Comparison of ENCODE assay signal across 10 mouse cellular contexts in genomic region chr9:56572534-56573479, GRCm38 (mm10).
DNase-seq lines count a peak whose midpoint lies in the region; ATAC-seq and TF ChIP-seq lines count a peak whose summit lies in the region.
"Had no signal": no experiment of that assay in that cellular context is flagged by ENCODE, and none has a peak within 500 bp of the region (broad histone marks: within the 10 kb centered on the region; RNA-seq: fewer than 3 reads in every experiment).

No protein-coding gene starts in this region.

- TF ChIP-seq POLR2A in brain, embryonic 14.5 days (IDR thresholded peaks at IDR 0.05; ENCODE audit: borderline replicate concordance, extremely low read depth, insufficient read depth, insufficient read length, poor library complexity, severe bottlenecking) = no peak

- H3K4me1 ChIP-seq in hindbrain, embryonic 13.5 days (replicated peaks) = peaks cover 18% of the 10 kb centered on the region
- peaks cover 9% of the 10 kb centered on the region; the same call in 1 of the 2 replicates for H3K4me1 ChIP-seq in midbrain, embryonic 16.5 days (ENCODE audit: control insufficient read depth, insufficient read depth, low read length)

- no peaks in the 10 kb centered on the region for H3K36me3 ChIP-seq in hindbrain, embryonic 13.5 days
- H3K36me3 ChIP-seq in midbrain, embryonic 16.5 days (ENCODE audit: control insufficient read depth, insufficient read depth, low read length) = no peaks in the 10 kb centered on the region

- no peak for TF ChIP-seq CTCF in layer of hippocampus, adult 2 months (conservative IDR thresholded peaks at IDR 0.05)
- no peak for TF ChIP-seq CTCF in brain, embryonic 14.5 days (IDR thresholded peaks at IDR 0.05; ENCODE audit: borderline replicate concordance, extremely low read depth, insufficient read depth, insufficient read length)

- H3K4me2 ChIP-seq in hindbrain, embryonic 13.5 days = no peak overlapping the region
- no peak overlapping the region for H3K4me2 ChIP-seq in midbrain, embryonic 16.5 days (ENCODE audit: low read length)

- peak; percentile 56; the same call in 1 of the 2 replicates for ATAC-seq in hindbrain, embryonic 13.5 days (ENCODE audit: low FRiP score)
- ATAC-seq in midbrain, embryonic 16.5 days = peak; percentile 52; the same call in 1 of the 2 replicates
- ATAC-seq in inflammation-experienced regulatory T-cells, adult 6 months = no peak
- ATAC-seq in megakaryocyte progenitor cell, adult 5-6 weeks (replicated peaks; ENCODE audit: poor library complexity) = no peak
- ATAC-seq: liver, postnatal 0 days had no signal

- H3K4me3 ChIP-seq in layer of hippocampus, adult 2 months = peak overlapping the region; percentile 36
- no peak overlapping the region for H3K4me3 ChIP-seq in hindbrain, embryonic 13.5 days
- no peak overlapping the region for H3K4me3 ChIP-seq in midbrain, embryonic 16.5 days (ENCODE audit: low read depth, low read length)

- peak overlapping the region; percentile 76 for H3K27ac ChIP-seq in layer of hippocampus, adult 2 months
- peak overlapping the region; percentile 82 for H3K27ac ChIP-seq in hindbrain, embryonic 13.5 days
- peak overlapping the region; percentile 51 for H3K27ac ChIP-seq in midbrain, embryonic 16.5 days (ENCODE audit: low read length)

- peak in 1 of 2 experiments; percentile 41 for DNase-seq in layer of hippocampus, adult 2 months (ENCODE audit: low spot score in 2 of 2)
- DNase-seq in layer of hippocampus, postnatal 25 days (ENCODE audit: extremely low spot score in 1 of 2, low spot score in 1 of 2) = no peak
- DNase-seq in brain, embryonic 14.5 days (ENCODE audit: low read depth) = peak; percentile 74
- no peak for DNase-seq in heart, adult 11 months
- DNase-seq: adrenal gland, postnatal 14 days; liver, postnatal 0 days had no signal

- 49% methylated on average over 23 of the region's 23 CpGs for WGBS in hindbrain, embryonic 13.5 days
- WGBS in midbrain, embryonic 16.5 days = 45% methylated on average over 23 of the region's 23 CpGs

- H3K27me3 ChIP-seq in hindbrain, embryonic 13.5 days = no peaks in the 10 kb centered on the region
- H3K27me3 ChIP-seq in midbrain, embryonic 16.5 days (ENCODE audit: control insufficient read depth, insufficient read depth, low read depth, low read length) = no peaks in the 10 kb centered on the region

- 0 out of 2 replicates have a peak overlapping the region, but pooled peaks have one; percentile 25 for H3K9ac ChIP-seq in hindbrain, embryonic 13.5 days
- 0 out of 2 replicates have a peak overlapping the region, but pooled peaks have one; percentile 6 for H3K9ac ChIP-seq in midbrain, embryonic 16.5 days (ENCODE audit: low read depth, low read length)
- H3K9ac ChIP-seq: liver, postnatal 0 days had no signal

- no peaks in the 10 kb centered on the region for H3K9me3 ChIP-seq in hindbrain, embryonic 13.5 days
- no peaks in the 10 kb centered on the region for H3K9me3 ChIP-seq in midbrain, embryonic 16.5 days (replicated peaks; ENCODE audit: control insufficient read depth, low read length, poor library complexity, severe bottlenecking)

Comparison
In these comparisons a context has a peak if more than half of its experiments do, and no peak if none do; other contexts are left out.
1. ATAC-seq: peak in hindbrain, embryonic 13.5 days (single experiment) and midbrain, embryonic 16.5 days (single experiment); none in inflammation-experienced regulatory T-cells, adult 6 months (single experiment) and megakaryocyte progenitor cell, adult 5-6 weeks (single experiment).
2. Peak in every context shown above with its lines, with median percentiles within 50 percentile points of each other: H3K27ac ChIP-seq.